Mouse (Mus musculus) CH12F3 (cell line): Measurements from ENCODE around the gene Ubxn1.

Source experiments
- in situ Hi-C: fragments of 300-500 bp; cut with MboI; formaldehyde crosslinking; loops from 2 replicates; pipeline ENCODE4 v1.14.3; 2020; ENCODE audit warnings: low sequenced_read_pairs

The Ubxn1 gene

DNA sequence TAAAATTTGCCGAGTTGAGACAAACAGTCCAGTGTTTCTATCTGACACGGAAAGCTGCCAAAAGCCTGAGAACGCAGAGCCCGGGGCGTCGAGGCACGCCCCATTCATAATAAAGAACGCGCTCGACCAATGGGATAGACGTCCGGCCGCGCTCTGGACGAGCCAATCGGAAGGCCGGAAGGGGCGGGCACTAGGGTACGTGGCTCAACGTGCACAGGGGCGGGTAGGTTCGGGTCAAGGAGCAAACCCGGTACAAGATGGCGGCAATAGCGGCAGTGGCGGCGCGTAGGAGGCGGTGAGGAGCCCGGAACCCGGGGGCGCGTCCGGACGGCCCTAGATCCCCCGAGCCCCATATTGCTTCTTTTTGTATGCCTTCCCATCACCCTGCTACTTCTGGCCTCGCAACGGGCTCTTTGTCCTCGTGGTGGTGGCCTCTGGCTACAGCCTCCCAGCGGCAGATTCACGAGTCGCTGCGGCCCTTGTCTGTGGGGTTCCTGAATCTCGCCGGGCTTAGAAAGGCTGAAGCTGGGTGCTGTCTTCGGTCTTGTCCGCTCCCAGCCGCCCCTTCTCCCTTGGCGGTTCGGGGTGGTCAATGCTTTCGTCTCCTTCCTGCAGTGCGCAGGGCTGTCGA is 26.7 kb downstream of the Ubxn1 start, which contains the start of gene Ganab:
Gene Ganab, plus strand, starts transcription at position 207 of the 631 bp plus-strand sequence.
- in situ Hi-C loops = no loop called here

DNA sequence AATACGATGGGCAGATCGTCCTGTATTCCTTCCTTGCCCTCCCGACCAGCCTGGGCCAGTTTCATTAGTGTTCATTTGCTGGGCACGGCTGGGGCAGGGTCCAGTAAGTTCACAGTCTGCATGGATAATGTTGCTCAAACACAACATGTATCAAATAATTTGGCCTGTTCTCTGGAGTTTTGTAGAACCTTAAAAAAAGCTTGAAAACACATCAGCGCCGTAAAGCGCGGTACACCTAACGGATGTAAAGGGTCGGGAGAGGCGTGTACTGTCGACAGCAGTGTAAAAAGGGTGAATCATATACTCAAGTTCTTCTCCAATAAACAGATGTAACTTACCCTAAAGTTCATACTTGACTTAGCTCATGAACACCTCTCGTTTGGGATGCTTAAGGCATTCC is 27.3 kb downstream of the Ubxn1 start:
- in situ Hi-C loops = no loop called here

DNA sequence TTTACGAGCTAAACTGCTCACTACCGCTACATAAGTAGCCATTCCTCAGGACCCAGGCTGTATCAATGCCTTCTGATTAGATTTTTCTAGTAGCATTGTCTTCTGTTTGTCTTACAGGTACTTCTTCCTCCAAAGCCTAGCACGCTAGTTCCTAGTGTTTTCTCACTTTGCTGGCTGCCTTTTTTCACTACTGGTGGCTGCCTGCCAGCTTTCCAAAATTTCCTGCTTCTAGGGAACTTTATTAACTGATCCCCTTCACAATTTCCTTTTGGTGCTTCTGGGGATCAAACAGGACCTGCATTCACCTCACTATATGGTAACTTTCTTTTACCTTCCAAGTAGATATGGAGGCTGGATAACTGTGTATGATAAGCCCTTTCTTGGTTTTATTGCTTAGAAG is 27.8 kb downstream of the Ubxn1 start:
- in situ Hi-C loops = no loop called here

DNA sequence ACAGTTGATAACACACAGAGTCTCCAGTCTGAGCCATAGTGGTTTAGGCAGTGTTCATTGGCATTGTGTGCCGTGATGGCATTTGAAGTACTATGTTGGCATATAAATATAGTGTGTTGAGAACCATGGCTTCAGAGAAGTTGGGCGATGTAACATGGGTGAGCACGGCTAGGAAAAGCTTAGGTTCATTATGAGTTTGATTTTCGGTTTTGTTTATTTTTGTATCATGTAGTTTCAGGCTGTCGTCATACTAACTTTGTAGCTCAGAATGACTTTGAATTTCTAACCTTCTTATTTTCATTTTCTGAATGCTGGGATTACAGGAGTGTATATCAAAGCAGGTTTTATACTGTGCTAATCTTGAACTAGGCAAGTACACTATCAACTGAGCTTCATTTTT is 32.1 kb downstream of the Ubxn1 start:
- in situ Hi-C loops = no loop called here

DNA sequence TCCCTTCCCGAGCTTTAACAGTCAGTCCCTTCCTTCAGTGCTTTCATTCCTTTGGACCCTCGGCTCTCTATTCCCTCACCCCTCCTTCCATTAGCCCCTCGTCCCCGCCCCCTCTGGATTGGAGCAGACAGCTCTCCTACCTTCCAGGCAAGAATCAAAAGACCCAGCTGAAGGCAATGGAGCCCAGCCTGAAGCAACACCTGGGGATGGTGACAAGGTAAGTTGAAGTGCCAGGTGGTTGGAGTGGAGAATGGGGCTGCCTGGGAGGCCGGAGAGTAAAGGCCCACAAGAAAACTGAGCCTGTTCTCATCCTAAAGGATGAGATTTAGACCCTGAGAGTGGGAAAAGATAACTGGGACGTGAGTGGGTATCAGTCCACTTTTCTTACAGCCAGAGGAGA is 37.2 kb downstream of the Ubxn1 start:
- in situ Hi-C loops = no loop called here

DNA sequence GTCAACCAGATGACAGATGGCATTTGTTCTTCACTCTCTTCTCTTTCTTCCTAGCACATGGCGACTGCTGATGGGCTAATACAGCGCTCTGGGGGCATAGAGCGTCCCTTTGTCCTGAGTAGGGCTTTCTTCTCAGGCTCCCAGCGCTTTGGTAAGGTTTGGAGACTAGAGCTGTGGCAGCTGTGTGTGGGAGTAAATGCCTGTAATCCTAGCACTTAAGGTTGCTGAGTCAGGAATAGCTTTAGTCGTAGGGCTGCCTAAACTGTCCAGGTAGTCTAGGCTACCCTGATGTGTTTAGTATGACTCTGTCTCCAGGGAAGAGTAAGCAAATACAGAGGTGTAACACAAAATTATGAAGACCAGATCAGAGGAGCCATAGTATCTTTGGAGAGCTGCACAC is 40.5 kb downstream of the Ubxn1 start:
- in situ Hi-C loops = no loop called here

DNA sequence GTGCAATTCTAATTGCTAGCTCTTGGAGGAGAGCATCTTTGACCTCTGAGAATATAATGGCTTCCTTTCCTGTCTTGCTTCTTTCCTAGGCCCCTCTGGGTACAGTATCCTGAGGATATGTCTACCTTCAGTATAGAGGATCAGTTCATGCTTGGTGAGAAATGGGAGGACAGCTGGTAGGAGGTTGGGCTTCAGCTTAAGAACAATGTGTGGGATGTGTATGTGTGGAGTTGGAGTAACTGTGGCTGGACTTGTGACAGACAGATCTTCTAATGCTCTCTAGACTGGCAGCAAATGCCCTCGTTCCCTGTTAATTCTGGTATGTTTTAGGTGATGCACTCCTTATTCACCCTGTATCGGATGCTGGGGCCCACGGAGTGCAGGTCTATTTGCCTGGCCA is 42.9 kb downstream of the Ubxn1 start:
- in situ Hi-C loops = no loop called here

DNA sequence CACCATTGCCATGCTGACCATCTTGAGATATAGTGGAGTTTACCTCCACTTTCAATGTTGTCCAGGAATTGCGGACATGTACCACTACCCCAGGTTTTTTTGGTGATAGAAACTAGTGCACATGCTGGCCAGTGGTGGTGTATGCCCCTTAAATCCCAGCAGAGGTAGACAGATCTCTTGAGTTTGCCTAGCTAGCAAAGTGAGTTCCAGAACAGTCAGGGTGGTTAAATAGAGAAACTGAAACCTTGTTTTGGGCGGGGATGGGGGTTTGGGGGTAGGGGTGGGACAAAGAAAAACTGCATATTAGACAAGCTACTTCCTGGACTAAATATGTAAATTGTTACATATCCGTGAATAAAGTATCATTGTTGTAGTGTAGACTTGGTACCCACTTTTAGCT is 47.7 kb downstream of the Ubxn1 start:
- in situ Hi-C loops = no loop called here

DNA sequence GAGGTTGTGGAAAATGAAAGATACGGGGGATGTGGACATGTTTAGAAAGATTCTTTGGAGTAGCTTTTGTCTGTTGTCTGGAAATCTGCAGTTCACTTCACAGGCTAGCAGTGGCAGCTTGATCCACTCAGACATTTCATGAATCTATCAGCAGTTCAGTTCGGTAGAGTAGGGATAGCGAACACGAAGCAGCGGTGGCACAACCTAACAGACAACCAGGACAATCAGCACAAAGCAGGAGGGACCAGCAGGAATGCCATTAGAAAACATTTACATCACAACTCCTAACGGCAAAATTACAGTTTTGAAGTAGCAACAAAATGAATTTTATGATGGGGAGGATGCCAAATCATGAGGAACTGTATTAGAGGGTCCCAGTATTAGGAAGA is 48.4 kb downstream of the Ubxn1 start:
- in situ Hi-C loops = no loop called here

DNA sequence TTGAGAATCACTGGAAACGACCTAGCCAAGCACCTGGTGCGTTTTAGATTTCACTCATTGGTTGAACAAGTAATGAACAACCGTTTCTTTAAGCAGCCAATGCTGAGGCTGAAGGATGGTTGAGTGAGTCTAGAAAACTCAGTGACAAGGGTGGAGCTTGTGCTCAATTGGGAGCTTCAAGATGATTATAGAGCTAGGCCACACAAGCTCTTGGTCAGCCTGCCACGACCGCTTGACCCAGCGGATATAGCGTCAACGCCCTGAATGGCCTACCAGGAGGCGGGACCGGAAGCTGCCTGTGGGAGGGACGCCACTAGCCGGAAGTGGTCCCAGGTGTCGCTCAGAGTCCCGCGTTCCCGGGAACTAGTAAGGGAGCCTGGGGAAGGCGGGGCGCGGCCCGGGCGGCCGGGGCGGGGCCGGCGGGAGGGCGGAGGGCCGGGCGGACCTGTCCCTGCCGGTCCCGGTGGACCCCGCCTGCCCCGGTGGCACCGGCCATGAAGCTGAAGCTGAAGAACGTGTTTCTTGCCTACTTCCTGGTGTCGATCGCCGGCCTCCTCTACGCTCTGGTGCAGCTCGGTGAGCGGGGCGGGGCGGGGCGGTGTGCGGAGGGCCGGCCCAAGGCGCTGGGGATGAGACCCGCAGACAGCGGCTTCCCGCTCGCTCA is 48.9 kb downstream of the Ubxn1 start, which contains the start of gene B3gat3:
Gene B3gat3, plus strand, starts transcription at position 302 of the 664 bp plus-strand sequence.
- in situ Hi-C loops = no loop called here

DNA sequence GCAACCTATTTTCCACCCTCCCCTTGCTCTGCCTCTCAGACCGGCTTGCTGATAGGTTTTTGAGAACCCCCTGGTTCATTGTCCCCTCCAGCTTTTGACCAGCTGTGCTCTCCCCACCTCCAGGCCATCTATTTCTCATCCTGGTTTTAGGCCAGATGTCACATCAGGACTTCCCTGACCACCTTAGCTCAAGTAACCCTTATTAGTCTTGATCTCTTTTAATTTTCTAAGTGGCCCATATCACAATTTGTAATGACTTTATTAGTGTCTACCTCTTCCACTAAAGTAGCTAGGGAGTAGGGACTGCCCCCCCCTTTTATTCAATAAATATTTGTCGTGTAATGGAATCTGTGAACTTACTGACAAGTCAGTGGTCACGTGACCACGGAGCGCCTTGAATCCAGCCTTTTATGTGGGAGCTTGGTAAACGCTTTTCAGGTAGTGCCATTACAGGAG is 49.6 kb downstream of the Ubxn1 start:
- in situ Hi-C loops = no loop called here

DNA sequence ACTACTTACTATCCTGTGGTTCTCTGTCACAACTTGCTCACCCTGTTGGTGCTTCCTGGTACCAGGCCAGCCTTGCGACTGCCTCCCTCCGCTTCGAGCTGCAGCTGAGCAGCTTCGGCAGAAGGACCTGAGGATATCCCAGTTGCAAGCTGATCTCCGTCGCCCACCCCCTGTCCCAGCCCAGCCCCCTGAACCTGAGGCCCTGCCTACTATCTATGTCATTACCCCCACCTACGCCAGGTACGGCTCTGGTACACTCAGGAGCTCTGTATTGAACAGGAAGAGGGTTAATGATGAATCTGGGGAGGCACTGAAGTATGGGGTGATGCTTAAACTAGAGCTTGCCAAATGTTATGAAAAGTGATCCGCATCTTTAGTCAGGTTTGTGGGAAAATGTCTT is 50.4 kb downstream of the Ubxn1 start:
- in situ Hi-C loops = no loop called here
